Mouse (Mus musculus): ENCODE measurements around the gene Sorcs3. TPM values are rescaled to one million over a fixed set of nuclear protein-coding genes. Genes with fewer than 3 reads are reported as not detected.

Sorcs3 gene
- polyA plus RNA-seq, 1 experiment, result 1.1 TPM

- TF ChIP-seq POLR2A (IDR thresholded peaks at IDR 0.05; ENCODE audit: borderline replicate concordance, control insufficient read depth, low read depth, low read length), result no peak
- TF ChIP-seq CTCF (IDR thresholded peaks at IDR 0.05; ENCODE audit: control insufficient read depth, insufficient read depth, low read length), result no peak
- H3K27ac ChIP-seq (ENCODE audit: control insufficient read depth, insufficient read depth, low read depth, low read length, poor library complexity), result no peak overlapping the region
- H3K4me3 ChIP-seq (replicated peaks; ENCODE audit: control insufficient read depth, low read depth, low read length), result no peak overlapping the region
- H3K4me1 ChIP-seq (ENCODE audit: control insufficient read depth, insufficient read depth, low read length), result no peaks in the 10 kb centered on the region
- 65% methylated on average over 4 of the region's 4 CpGs for WGBS
Measured at GRCm38 (mm10) chr19:48467471-48467870, 261.6 kb downstream of the Sorcs3 start.

GRCm38 (mm10) chr19:48469791-48470410 is 264.1 kb downstream of the Sorcs3 start:
- no peak overlapping the region for H3K4me3 ChIP-seq (replicated peaks; ENCODE audit: control insufficient read depth, low read depth, low read length)
- WGBS, result 78% methylated on average over 4 of the region's 4 CpGs
- TF ChIP-seq POLR2A (IDR thresholded peaks at IDR 0.05; ENCODE audit: borderline replicate concordance, control insufficient read depth, low read depth, low read length) (no peak), CTCF (IDR thresholded peaks at IDR 0.05; ENCODE audit: control insufficient read depth, insufficient read depth, low read length) (no peak)
- H3K4me1 ChIP-seq (ENCODE audit: control insufficient read depth, insufficient read depth, low read length), result no peaks in the 10 kb centered on the region
- H3K27ac ChIP-seq (ENCODE audit: control insufficient read depth, insufficient read depth, low read depth, low read length, poor library complexity), result no peak overlapping the region

GRCm38 (mm10) chr19:48471927-48472326 is 266.1 kb downstream of the Sorcs3 start:
- Histone ChIP-seq H3K4me1 (ENCODE audit: control insufficient read depth, insufficient read depth, low read length) (no peaks in the 10 kb centered on the region), H3K4me3 (replicated peaks; ENCODE audit: control insufficient read depth, low read depth, low read length) (no peak overlapping the region), H3K27ac (ENCODE audit: control insufficient read depth, insufficient read depth, low read depth, low read length, poor library complexity) (no peak overlapping the region)
- TF ChIP-seq POLR2A (IDR thresholded peaks at IDR 0.05; ENCODE audit: borderline replicate concordance, control insufficient read depth, low read depth, low read length) (no peak), CTCF (IDR thresholded peaks at IDR 0.05; ENCODE audit: control insufficient read depth, insufficient read depth, low read length) (no peak)
- 70% methylated on average over 5 of the region's 5 CpGs for whole genome bisulfite sequencing

- Histone ChIP-seq H3K27ac (ENCODE audit: control insufficient read depth, insufficient read depth, low read depth, low read length, poor library complexity) (no peak overlapping the region), H3K4me3 (replicated peaks; ENCODE audit: control insufficient read depth, low read depth, low read length) (no peak overlapping the region), H3K4me1 (ENCODE audit: control insufficient read depth, insufficient read depth, low read length) (no peaks in the 10 kb centered on the region)
- whole genome bisulfite sequencing, result 23% methylated on average over 6 of the region's 6 CpGs
- TF ChIP-seq POLR2A (IDR thresholded peaks at IDR 0.05; ENCODE audit: borderline replicate concordance, control insufficient read depth, low read depth, low read length) (no peak), CTCF (IDR thresholded peaks at IDR 0.05; ENCODE audit: control insufficient read depth, insufficient read depth, low read length) (no peak)
Measured at GRCm38 (mm10) chr19:48475784-48476410, 270.1 kb downstream of the Sorcs3 start.

- 55% methylated on average over 2 of the region's 2 CpGs for WGBS
- Histone ChIP-seq H3K27ac (ENCODE audit: control insufficient read depth, insufficient read depth, low read depth, low read length, poor library complexity) (no peak overlapping the region), H3K4me3 (replicated peaks; ENCODE audit: control insufficient read depth, low read depth, low read length) (no peak overlapping the region), H3K4me1 (ENCODE audit: control insufficient read depth, insufficient read depth, low read length) (no peaks in the 10 kb centered on the region)
- TF ChIP-seq POLR2A (IDR thresholded peaks at IDR 0.05; ENCODE audit: borderline replicate concordance, control insufficient read depth, low read depth, low read length), result no peak
- TF ChIP-seq CTCF (IDR thresholded peaks at IDR 0.05; ENCODE audit: control insufficient read depth, insufficient read depth, low read length), result no peak
Measured at GRCm38 (mm10) chr19:48478864-48479263, 273.0 kb downstream of the Sorcs3 start.

- H3K27ac ChIP-seq (ENCODE audit: control insufficient read depth, insufficient read depth, low read depth, low read length, poor library complexity), result no peak overlapping the region
- no peak for TF ChIP-seq POLR2A (IDR thresholded peaks at IDR 0.05; ENCODE audit: borderline replicate concordance, control insufficient read depth, low read depth, low read length)
- TF ChIP-seq CTCF (IDR thresholded peaks at IDR 0.05; ENCODE audit: control insufficient read depth, insufficient read depth, low read length), result no peak
- H3K4me1 ChIP-seq (ENCODE audit: control insufficient read depth, insufficient read depth, low read length), result no peaks in the 10 kb centered on the region
- WGBS, result 73% methylated on average over 3 of the region's 3 CpGs
- H3K4me3 ChIP-seq (replicated peaks; ENCODE audit: control insufficient read depth, low read depth, low read length), result no peak overlapping the region
Measured at GRCm38 (mm10) chr19:48482946-48483345, 277.1 kb downstream of the Sorcs3 start.

- 67% methylated on average over 3 of the region's 3 CpGs for WGBS
Measured at GRCm38 (mm10) chr19:48491111-48491510, 285.3 kb downstream of the Sorcs3 start.

GRCm38 (mm10) chr19:48503896-48504620 is 298.2 kb downstream of the Sorcs3 start:
- no peak overlapping the region for H3K4me3 ChIP-seq (replicated peaks; ENCODE audit: control insufficient read depth, low read depth, low read length)
- WGBS, result 55% methylated on average over 2 of the region's 2 CpGs
- TF ChIP-seq POLR2A (IDR thresholded peaks at IDR 0.05; ENCODE audit: borderline replicate concordance, control insufficient read depth, low read depth, low read length) (no peak), CTCF (IDR thresholded peaks at IDR 0.05; ENCODE audit: control insufficient read depth, insufficient read depth, low read length) (no peak)
- no peak overlapping the region for H3K27ac ChIP-seq (ENCODE audit: control insufficient read depth, insufficient read depth, low read depth, low read length, poor library complexity)
- H3K4me1 ChIP-seq (ENCODE audit: control insufficient read depth, insufficient read depth, low read length), result no peaks in the 10 kb centered on the region

More at GRCm38 (mm10) chr19:48491111-48491510, 285.3 kb downstream of the Sorcs3 start:
- Histone ChIP-seq H3K4me3 (replicated peaks; ENCODE audit: control insufficient read depth, low read depth, low read length) (no peak overlapping the region), H3K4me1 (ENCODE audit: control insufficient read depth, insufficient read depth, low read length) (no peaks in the 10 kb centered on the region), H3K27ac (ENCODE audit: control insufficient read depth, insufficient read depth, low read depth, low read length, poor library complexity) (no peak overlapping the region)
- TF ChIP-seq POLR2A (IDR thresholded peaks at IDR 0.05; ENCODE audit: borderline replicate concordance, control insufficient read depth, low read depth, low read length), result no peak
- TF ChIP-seq CTCF (IDR thresholded peaks at IDR 0.05; ENCODE audit: control insufficient read depth, insufficient read depth, low read length), result no peak
